Mouse (Mus musculus) stomach, postnatal 0 days (tissue): ENCODE data around the gene Trafd1. TPM values are rescaled to one million over a fixed set of nuclear protein-coding genes. Genes with fewer than 3 reads are reported as not detected.

ENCODE experiments used
- ATAC-seq: fragments of 200-750 bp; cut with Nextera tagmentation; 2 replicates; pipeline ENCODE4 v1.8.0; 2017; ENCODE audit not compliant: low FRiP score, low TSS enrichment
- DNase-seq: peaks from one replicate; pipeline ENCODE4 v3.0.0-alpha.2; 2016; ENCODE audit warnings: low spot score
- H3K27ac ChIP-seq: fragments of 300-500 bp; sonication (generic); replicated peaks from 2 replicates; pipeline ENCODE4 v1.5.1; 2014; ENCODE audit warnings: mild to moderate bottlenecking, control low read depth
- H3K27me3 ChIP-seq: fragments of 300-500 bp; sonication (generic); 2 replicates; pipeline ENCODE4 v1.6.1; 2014; ENCODE audit warnings: low read length; ENCODE audit not compliant: control insufficient read depth, insufficient read depth
- H3K36me3 ChIP-seq: fragments of 300-500 bp; sonication (generic); 2 replicates; pipeline ENCODE4 v1.6.1; 2014; ENCODE audit warnings: low read length, mixed read lengths; ENCODE audit not compliant: control insufficient read depth, insufficient read depth
- H3K4me1 ChIP-seq: fragments of 300-500 bp; sonication (generic); replicated peaks from 2 replicates; pipeline ENCODE4 v1.6.1; 2014; ENCODE audit warnings: antibody characterized with exemption; ENCODE audit not compliant: control insufficient read depth, insufficient read depth
- H3K4me2 ChIP-seq: fragments of 300-500 bp; sonication (generic); replicated peaks from 2 replicates; pipeline ENCODE4 v1.6.1; 2014; ENCODE audit warnings: low read depth, mild to moderate bottlenecking, control low read depth, moderate library complexity
- H3K4me3 ChIP-seq: fragments of 300-500 bp; sonication (generic); 2 replicates; pipeline ENCODE4 v1.5.1; 2014; ENCODE audit warnings: low read depth, low read length, control low read depth
- H3K9ac ChIP-seq: fragments of 300-500 bp; sonication (generic); 2 replicates; pipeline ENCODE4 v1.6.1; 2014; ENCODE audit warnings: mild to moderate bottlenecking, low read length, control low read depth, mixed read lengths
- H3K9me3 ChIP-seq: fragments of 300-500 bp; sonication (generic); 2 replicates; pipeline ENCODE4 v1.6.1; 2016; ENCODE audit warnings: low read length; ENCODE audit not compliant: control insufficient read depth
- CTCF ChIP-seq: IDR thresholded peaks from 2 replicates; pipeline ENCODE4 v1.5.1; 2016; ENCODE audit warnings: antibody characterized with exemption, low read depth, mild to moderate bottlenecking, moderate library complexity
- EP300 ChIP-seq: optimal IDR thresholded peaks from 2 replicates; pipeline ENCODE3; 2016; ENCODE audit warnings: antibody characterized with exemption
- WGBS: fragments of 180-500 bp; shearing (Covaris S2); extraction: QIAGEN DNeasy Blood & Tissue Kit; methylation state at CpG from one replicate; pipeline ENCODE4 v1.1.7; 2014; 5-methylcytosine and 5-hydroxymethylcytosine counted together
- polyA plus RNA-seq: library from polyadenylated mRNA; unstranded; fragments of >200 nt; fragmentation: Nextera tagmentation; extraction: Ambion mirVana; gene quantifications from 2 replicates; pipeline ENCODE4 v1.2.1, GENCODE M21; 2015

The Trafd1 gene
- polyA plus RNA-seq, 1 experiment from 2014 or later: 57.2 TPM

- ATAC-seq (no peak), DNase-seq (no peak)
- no peaks in the 10 kb centered on the region for H3K9me3 ChIP-seq
- no peaks in the 10 kb centered on the region; the same call in 1 of the 2 replicates for H3K4me1 ChIP-seq
- no peak overlapping the region for H3K4me3 ChIP-seq
- no peaks in the 10 kb centered on the region for H3K36me3 ChIP-seq
- no peak for TF ChIP-seq CTCF
- TF ChIP-seq EP300: no peak
- H3K27ac ChIP-seq: 0 out of 2 replicates have a peak overlapping the region, but pooled peaks have one; percentile 13
- H3K27me3 ChIP-seq: no peaks in the 10 kb centered on the region
- H3K9ac ChIP-seq: no peak overlapping the region
- WGBS: 55% methylated on average over 7 of the region's 7 CpGs
- H3K4me2 ChIP-seq: no peak overlapping the region
Observed at GRCm38 (mm10) chr5:121389106-121389505, 3.7 kb upstream of the Trafd1 start.

- ATAC-seq: peak; percentile 10; the same call in 1 of the 2 replicates
- DNase-seq: no peak
- Histone ChIP-seq H3K27me3 (no peaks in the 10 kb centered on the region), H3K4me1 (peaks cover 3% of the 10 kb centered on the region), H3K4me2 (0 out of 2 replicates have a peak overlapping the region, but pooled peaks have one; percentile 25), H3K9ac (no peak overlapping the region), H3K36me3 (no peaks in the 10 kb centered on the region), H3K9me3 (no peaks in the 10 kb centered on the region), H3K27ac (peak overlapping the region; percentile 97), H3K4me3 (no peak overlapping the region)
- WGBS: 32% methylated on average over 4 of the region's 4 CpGs
- TF ChIP-seq CTCF (no peak; the same call in 1 of the 2 replicates), EP300 (no peak)
Observed at GRCm38 (mm10) chr5:121387126-121387525, 1.7 kb upstream of the Trafd1 start.

- DNase-seq (no peak), ATAC-seq (no peak)
- TF ChIP-seq CTCF (no peak), EP300 (no peak)
- H3K36me3 ChIP-seq: no peaks in the 10 kb centered on the region
- H3K4me1 ChIP-seq: peaks cover 3% of the 10 kb centered on the region
- H3K4me3 ChIP-seq: peak overlapping the region; percentile 74; the same call in 1 of the 2 replicates
- H3K9me3 ChIP-seq: no peaks in the 10 kb centered on the region
- H3K27ac ChIP-seq: peak overlapping the region; percentile 97
- H3K27me3 ChIP-seq: no peaks in the 10 kb centered on the region
- 29% methylated on average over 22 of the region's 22 CpGs for WGBS
- H3K9ac ChIP-seq: no peak overlapping the region; the same call in 1 of the 2 replicates
- H3K4me2 ChIP-seq: peak overlapping the region; percentile 64
Observed at GRCm38 (mm10) chr5:121386120-121386909, 883 bp upstream of the Trafd1 start.

GRCm38 (mm10) chr5:121384757-121385460 is 523 bp downstream of the Trafd1 start:
- WGBS: under 1% methylated on average over 35 of the region's 47 CpGs
- peak overlapping the region; percentile 74 for H3K4me3 ChIP-seq
- peak overlapping the region; percentile 97 for H3K27ac ChIP-seq
- H3K9ac ChIP-seq: peak overlapping the region; percentile 85
- H3K4me2 ChIP-seq: peak overlapping the region; percentile 64
- DNase-seq (peak; percentile 72), ATAC-seq (peak; percentile 75)
- peaks cover 3% of the 10 kb centered on the region for H3K4me1 ChIP-seq
- no peaks in the 10 kb centered on the region for H3K27me3 ChIP-seq
- TF ChIP-seq EP300 (peak; percentile 11), CTCF (no peak)
- 0 out of 2 replicates have a peak, but pooled peaks cover 7% of the 10 kb centered on the region for H3K36me3 ChIP-seq
- H3K9me3 ChIP-seq: no peaks in the 10 kb centered on the region

- H3K27me3 ChIP-seq: no peaks in the 10 kb centered on the region
- peaks cover 11% of the 10 kb centered on the region for H3K36me3 ChIP-seq
- peak overlapping the region; percentile 97 for H3K27ac ChIP-seq
- no peaks in the 10 kb centered on the region for H3K9me3 ChIP-seq
- peak overlapping the region; percentile 85 for H3K9ac ChIP-seq
- DNase-seq (no peak), ATAC-seq (no peak)
- WGBS: 38% methylated on average over 10 of the region's 10 CpGs
- TF ChIP-seq EP300 (no peak), CTCF (no peak)
- peak overlapping the region; percentile 74 for H3K4me3 ChIP-seq
- peaks cover 3% of the 10 kb centered on the region for H3K4me1 ChIP-seq
- peak overlapping the region; percentile 64 for H3K4me2 ChIP-seq
Observed at GRCm38 (mm10) chr5:121383857-121384756, 1.3 kb downstream of the Trafd1 start.
